Mouse (Mus musculus) brain, embryonic 14.5 days (tissue): ENCODE measurements around the gene Nucks1.

Experiments
- CTCF ChIP-seq: fragments of 200-500 bp; IDR thresholded peaks from 2 replicates; pipeline ENCODE4 v1.5.1; 2012; ENCODE audit warnings: inconsistent platforms, mild to moderate bottlenecking, moderate library complexity, borderline replicate concordance; ENCODE audit not compliant: insufficient read depth, insufficient read length; ENCODE audit errors: extremely low read depth
- POLR2A ChIP-seq: fragments of 200-500 bp; IDR thresholded peaks from 2 replicates; pipeline ENCODE4 v1.6.1; 2012; ENCODE audit warnings: mild to moderate bottlenecking, inconsistent platforms, borderline replicate concordance; ENCODE audit not compliant: poor library complexity, insufficient read depth, insufficient read length, severe bottlenecking; ENCODE audit errors: extremely low read depth

DNA sequence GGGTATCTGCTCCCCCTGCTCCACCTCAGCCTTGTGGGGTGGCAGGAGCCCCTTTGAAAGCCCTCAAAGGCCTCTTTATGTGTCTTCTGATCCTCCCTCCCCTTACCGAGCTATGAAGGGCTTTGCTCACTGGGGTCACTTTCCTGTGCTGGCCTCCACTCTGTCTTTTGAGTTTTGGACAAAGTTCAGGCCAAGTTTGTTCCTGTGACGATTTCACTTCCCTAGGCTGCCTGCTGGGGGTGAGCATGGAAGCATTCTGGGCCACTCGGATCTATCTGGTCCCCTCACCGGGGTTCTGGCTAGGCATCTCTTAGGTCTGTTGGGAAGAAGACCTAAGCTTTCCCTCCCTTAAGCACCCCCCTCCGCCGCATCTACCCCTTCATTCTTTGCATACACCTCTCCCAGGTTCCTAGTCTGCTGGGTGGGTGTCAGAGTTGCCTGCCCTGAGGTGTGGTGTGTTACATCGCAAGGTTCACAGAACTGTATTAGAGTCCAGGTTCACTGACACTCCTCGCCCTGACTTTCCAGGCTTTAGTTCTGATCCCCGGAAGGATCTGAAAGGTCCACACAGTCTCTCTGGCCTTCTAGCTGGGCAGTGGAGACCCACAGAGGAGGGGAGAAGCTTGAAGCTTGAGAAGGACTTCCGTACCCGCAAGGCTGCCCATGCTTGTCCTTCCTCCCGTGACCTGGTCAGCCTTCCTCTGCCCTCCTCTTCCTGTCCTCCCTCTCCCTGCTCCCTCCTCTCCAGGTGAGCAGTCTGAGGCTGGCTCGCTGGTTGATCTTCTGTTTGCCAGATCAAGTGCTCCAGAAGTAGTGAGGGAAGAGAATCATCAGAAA lies 62.4 kb downstream of the Nucks1 start:
- TF ChIP-seq CTCF (no peak), POLR2A (no peak)
